Mouse (Mus musculus) kidney, adult 18-20 months (tissue): ENCODE measurements around the gene Zmym3.
A peak's percentile ranks its signal among the peaks of the same experiment; 100 is the strongest.

Source experiments
- DNase-seq: peaks from one replicate; pipeline ENCODE4 v3.0.0; 2021

Zmym3 gene

DNA sequence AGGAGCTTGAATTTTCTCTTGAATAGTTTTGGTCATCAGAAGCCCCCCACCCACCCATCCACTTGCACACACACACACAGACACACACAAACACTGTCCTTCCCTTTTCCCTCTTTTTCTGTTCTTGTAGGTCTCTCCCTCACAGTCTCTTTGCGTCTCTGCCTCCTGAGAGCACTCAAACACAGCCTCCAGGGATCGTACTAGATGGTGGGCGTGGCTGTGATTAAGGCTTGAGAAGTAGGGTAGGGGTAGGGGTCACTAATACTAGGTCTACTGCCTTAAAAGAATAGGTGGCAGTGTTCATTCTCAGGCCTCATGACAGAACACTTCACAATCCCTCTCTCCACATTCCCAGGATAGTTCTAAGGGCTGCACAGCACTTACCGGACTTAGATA lies at the start of gene Zmym3:
TSS of gene Zmym3 (minus strand) at position 150 of the 396 bp plus-strand sequence.
- no peak for DNase-seq

DNA sequence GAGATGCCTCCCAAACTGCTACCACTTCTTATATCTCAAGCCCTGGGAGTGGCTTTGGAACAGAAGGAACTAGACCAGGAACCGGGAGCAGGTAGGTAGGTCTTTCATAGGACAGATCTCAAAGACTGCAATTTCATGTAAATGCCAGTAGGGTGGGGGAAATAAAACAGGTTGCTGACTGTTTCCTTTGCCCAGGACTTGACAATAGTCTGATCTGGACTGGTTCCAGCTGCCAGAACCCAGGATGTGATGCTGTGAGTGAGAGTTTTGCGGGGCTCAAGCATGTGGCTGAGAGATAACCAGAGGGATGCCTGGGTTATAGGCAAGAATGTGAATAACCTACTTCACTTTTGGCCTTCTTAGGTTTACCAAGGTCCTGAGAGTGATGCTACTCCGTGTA lies 30.9 kb upstream of the Zmym3 start:
- no peak for DNase-seq

DNA sequence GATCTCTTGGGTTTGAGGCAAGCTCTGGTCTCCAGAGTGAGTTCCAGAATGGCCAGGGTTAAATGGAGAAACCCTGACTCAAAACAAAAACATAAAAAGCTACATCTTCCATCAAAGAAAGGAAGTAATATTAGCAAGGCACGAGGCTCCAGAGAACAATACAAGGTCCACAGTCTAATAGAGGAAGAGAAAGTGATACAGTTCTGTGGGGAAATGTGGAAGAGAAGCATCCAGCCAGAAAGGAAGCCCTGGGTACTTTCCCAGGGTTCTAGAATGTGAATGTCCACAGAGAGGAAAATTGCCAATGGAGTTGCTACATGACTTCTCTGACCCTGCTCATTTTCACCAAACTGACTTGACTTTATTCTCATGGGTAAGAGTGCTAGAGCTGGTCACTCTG lies 30.5 kb upstream of the Zmym3 start:
- no peak for DNase-seq

DNA sequence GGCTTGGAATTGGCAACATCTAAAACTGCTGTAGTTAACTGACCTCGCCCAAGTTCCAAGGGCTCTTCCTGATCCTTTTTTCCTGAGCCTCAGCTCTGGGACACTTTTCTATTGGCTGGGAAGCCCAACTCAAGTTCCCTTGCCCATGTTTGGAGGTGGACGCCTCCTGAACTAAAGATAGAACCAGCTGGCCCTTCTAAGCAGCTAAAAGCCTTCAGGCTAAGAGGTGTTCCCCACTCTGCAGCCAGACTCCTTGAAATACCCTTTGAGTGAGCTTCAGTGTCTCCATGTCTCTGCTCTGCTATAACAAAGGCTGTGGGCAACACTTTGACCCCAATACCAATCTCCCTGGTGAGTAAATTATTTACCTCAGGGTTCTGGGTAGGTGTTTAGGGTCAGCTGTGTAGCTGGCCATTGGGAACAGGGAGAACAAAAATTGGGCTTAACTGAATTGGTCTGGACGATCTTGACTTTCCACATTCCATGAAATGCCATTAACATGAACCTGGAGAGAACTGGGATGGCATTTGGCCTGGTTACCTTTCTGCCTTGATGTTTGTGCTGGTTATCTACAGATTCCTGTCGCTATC lies 28.3 kb upstream of the Zmym3 start, which contains the start of gene Itgb1bp2:
TSS of gene Itgb1bp2 (plus strand) at position 203 of the 590 bp plus-strand sequence.
- peak; percentile 10 for DNase-seq

DNA sequence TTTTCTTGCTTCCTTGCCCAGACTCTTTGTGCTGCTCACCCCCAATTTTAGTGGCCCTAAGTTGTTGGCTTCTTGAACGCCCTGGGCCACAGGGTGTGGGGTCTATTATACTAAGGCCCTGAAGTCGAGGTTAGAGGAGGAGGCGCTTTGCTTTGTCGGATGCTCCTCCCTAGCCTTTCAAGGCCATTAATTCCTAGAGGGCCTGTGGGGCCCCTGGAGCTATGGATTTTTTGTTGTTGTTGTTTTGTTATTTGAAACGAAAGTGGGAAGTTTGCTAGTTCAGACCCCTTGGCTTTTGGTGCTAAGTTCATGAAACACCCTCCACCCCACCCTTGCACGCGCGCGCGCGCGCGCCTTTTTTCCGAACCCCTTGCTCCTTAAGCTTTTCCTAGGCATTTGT lies 9.3 kb upstream of the Zmym3 start:
- no peak for DNase-seq

DNA sequence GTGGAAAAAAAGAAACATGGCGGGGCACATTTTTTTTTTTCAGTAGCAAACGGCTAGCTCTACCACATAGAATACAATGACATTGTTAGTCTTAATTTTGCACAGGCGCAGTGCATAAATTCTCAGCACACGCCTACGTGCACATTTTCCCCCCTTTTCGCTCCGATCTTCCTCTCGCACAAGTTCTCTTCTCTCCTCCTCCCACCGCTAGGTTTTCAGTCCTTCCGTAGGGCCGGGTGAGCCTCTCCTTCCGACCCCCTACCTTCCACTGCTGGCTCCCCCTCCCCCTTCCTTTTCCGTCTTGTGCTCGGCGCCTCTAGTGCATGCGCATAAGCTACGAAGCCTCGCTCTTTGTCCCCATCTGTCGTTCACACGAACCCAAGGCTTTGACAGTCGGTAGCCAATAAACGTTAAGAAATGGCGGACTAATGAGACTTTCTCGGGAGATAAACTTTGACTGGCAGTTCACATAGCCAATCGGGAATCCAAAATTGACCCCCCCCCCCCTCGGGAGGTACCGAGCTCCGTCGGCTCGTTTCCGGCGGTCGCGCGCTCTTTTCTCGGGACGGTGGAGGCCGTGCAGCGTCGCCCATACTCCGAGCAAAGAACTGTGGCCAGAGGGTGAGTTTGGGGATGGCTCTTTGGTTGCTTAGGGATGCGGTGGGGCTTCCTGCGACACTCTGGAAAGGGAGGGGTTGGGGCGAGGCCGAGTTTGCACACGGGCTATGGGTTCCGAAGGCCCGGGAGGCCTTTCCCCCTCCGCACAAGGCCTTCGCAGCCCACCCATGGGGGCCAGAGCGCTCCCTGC lies 8.7 kb upstream of the Zmym3 start, which contains the start of gene Nono:
TSS of gene Nono (plus strand) at position 177 of the 808 bp plus-strand sequence.
- peak; percentile 75 for DNase-seq

DNA sequence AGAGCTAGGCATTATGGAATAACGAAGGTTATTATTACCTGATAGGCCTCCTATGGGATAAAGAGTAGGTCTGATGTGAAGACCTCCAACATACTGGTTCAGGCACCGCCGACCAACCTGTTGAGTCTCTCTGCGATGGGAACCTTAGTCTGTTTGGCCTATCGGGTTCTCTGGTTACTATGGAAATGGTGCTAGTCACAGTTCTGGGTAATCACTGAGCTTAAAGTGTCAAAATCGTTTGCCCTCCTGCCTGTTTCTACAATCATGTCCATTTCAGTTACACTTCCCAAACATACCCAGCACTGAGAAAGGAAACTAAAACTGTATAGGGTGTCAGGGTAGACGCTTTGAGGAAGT lies 8.1 kb upstream of the Zmym3 start:
- DNase-seq, result no peak

DNA sequence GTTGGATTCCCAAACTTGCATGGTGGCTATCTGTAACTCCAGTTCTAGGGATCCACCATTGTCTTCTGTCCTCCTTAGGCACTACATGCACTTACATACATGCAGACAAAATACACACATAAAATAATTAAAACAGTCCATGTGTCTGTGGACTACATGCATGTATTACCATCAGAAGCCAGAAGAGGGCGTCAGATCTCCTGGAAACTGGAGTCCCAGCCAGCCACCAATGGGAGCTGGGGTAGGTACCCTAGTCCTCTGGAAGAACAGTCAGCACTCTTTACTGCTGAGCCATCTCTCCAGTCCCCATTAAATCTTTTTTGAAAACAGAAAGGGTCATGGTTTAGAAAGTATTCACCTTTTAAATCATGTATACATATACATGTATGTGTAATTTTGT lies 7.1 kb upstream of the Zmym3 start:
- no peak for DNase-seq

DNA sequence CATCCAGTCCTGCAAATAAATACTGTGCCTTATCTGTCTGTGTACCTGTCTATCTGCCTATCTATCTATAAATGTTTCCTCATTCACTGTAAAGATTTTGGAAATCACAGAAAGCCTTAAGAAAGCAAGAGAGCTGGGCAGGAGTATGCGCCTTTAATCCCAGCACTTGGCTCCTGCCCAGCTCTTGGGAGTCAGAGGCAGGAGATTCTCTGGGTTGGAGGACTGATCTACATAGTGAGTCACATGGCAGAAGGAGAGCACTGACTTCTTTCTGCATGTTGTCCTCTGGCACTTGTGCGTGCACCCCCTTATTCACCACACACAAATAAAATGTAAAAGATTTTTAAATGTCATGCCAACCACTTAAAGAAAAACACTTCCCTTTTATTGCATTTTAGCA lies 2.8 kb upstream of the Zmym3 start:
- DNase-seq, result no peak

DNA sequence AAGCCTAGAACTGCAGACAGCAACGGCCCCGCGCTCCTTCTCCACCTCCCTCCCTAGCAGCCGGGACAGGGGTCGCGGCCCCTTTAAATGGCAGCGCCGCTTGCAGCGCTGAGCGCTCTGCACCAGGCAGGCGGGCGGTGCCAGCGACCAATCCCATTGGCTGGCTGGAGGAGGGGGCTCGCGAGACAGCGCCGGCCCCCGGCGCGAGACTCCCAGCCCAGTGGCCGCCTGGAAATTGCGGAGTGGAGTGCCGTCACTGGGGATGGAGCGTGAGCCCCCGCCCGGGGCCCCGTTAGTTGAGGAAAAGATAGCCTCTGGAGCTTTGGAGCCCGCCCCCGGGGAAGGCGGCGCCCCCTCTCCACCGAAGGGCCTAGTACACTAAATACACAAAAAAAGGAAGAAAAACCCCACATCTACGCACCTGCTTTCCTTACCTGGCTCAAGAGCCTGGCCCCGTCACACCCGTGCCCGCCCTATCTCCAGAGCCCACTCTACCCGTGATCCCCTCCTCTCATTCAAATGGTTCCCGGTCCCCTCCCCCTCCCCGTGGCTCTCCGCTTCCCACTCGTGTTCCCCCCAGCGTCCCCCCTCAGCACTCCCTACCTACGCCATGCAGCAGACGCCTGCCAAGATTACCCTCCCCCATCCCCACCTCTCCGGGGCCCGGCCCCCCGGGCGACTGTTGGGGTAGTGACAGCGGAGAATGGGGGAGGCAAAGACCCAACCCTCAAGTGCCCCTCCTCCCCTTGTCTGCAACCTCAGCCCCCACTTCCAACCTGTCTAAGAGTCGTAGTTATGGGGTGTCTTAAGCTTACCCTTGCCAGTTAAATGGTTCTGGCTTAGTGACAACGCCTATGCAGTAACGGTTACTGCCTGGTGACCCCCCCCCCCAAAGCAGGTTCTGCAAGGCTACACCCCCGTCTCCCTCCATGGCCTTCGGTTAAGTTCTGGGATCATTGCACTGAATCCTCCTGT lies 637 bp downstream of the Zmym3 start:
- peak; percentile 81 for DNase-seq

DNA sequence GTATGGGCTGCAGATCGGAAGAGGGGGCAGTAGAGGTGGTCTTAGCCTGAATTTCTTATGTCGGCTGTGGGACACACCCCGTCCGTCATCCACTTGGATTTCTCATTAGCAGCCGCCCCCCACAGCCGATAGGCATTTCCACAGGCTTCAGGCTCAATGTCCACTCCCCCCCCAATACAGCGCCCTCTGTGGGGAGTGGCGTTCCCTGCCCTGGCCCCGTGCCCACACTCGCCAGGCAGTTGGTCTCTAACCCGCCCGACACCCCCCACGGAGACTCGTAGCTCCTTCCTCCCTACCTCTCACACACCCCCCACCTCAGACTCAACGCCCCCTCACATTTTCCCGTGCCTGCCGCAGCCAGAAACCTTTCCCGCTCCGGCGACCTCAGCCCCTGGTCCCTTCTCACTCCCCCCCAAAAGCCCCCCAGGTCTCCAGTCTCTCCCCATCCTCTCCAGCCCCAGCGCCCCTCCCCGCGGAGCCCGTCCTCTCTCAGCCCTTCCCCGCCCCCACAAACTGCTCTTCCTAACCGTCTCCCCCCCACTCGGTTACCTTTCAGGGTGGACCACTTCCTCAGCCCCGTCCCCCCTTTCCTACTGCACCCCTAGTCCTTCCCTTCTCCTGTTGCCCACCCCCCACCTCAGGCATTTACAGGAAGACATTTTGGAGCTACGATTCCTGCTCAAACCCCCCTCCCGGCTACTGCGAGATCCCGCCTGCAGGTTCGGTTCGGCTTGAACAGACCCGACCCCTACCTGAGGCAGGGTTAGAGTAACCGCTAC lies 1.5 kb downstream of the Zmym3 start:
- peak; percentile 57 for DNase-seq

DNA sequence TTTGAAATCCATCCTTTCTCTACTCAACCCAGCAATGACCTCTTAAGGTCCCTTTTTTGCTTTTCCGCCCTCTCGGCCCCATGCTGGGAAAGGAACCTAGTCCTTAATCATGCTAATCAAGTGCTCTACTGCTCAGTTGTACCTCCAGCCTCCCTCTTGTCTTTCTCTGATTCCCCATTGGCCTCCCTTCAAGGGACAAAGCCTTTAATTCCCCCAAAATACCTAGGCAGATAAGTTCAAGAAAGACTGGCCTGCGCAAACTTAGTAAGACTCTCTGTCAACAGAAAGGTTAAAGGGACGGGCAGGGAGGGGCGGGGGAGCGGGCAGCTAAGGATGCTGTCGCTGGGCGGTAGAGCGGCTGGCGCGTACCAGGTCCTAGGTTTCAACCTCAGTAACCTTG lies 24.2 kb downstream of the Zmym3 start:
- DNase-seq, result no peak

DNA sequence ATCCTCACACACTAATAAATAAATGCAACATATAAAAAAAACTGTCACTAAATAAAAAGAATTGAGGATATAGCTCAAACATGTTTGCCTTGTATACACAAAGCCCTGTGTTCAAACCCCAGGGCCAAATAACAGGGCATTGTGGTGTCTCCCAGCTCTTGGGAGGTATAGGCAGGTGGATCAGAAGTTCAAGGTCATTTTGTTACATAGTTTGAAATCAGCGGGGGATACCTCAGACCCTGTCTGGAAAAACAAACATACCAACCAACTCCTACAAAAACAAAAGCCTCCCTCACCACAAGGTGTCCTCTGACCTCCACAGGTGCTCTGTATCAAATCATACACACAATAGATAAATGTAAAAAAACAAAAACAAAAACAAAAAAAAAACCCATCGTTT lies 26.3 kb downstream of the Zmym3 start:
- DNase-seq, result no peak

DNA sequence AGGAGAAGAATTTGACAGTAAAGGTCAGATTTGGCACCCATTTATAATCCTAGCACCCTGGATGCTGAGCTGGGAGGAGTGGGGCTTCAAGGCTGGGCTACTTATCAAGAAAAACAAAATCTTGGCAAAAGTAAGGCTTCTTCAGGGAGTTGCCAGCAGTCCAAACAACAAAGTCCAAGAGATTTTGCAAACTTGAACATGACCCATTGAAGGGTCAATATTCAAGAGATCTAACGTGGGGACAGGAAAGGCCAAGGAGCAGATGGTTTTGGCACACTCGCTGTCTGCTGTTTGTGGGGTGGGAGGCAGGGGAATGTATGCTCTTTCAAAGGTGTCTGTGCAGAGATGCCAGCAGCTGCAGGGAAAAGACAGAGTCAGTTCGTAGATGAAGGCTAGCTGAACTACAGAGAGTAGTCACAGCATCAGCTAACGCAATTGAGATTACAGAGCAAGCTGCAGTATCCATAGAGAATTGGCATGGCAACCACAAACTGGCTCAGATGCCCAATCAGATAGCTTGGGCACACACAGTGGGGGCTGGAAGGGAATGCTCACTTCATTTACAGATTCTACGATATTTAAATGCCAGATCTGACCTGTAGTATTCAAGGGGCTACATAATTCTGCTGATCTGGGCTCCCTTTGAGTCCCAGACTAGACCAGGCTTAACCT lies 31.6 kb downstream of the Zmym3 start:
- no peak for DNase-seq

DNA sequence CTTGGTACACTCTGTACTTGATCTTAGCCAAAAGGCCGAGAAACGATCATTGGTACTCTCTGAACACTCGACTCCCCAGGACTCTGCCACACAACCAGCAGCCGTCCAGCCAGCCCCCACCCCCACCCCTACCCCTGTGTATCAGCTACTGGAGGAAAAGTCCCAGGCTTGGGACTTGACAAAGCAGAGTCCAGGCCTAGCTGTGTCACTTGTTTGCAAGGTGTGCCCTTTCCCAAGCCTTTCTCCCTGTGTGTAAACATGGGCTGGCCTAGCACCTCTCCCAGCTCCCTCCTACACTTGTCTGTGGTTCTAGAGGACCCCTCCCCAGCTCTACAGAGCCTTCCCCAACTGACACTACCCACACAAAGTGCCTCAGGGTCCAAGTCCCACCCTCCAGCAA lies 34.4 kb downstream of the Zmym3 start:
- no peak for DNase-seq

DNA sequence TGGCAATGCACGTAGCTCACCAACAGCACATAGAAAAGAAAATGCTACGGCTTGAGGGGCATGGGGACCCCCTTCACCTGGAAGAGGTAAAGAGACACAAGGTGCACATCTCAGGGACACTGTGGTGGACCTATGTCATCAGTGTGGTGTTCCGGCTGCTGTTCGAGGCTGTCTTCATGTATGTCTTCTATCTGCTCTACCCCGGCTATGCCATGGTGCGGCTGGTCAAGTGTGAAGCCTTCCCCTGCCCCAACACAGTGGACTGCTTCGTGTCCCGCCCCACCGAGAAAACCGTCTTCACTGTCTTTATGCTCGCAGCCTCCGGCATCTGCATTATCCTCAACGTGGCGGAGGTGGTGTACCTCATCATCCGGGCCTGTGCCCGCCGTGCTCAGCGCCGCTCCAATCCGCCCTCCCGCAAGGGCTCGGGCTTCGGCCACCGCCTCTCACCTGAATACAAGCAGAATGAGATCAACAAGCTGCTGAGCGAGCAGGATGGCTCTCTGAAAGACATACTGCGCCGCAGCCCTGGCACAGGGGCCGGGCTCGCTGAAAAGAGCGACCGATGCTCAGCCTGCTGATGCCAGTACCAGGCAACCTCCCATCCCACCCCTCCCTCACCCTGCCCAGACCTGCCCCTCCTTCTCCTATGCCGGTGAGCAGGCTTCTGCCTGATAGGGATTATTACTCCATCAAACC lies 36.1 kb downstream of the Zmym3 start:
- DNase-seq, result no peak

DNA sequence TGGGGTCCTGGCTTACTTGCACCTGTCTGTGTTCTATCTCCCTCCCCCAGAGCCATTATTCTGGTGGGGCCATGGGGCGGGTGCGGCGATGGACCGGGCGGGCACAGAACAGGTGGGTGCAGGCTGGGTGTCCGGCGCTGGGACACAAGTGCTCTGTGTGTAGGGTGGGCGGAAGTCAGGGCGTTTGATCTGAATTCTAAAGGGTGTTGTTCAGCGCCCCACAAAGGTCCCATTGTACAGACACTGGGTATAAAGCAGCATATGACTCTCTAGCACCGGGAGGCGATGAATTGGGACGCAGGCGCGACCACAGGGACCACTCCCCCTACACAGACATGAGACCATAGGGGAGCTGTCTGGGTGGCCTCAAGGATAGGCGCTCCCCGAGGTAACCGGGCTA lies 37.2 kb downstream of the Zmym3 start:
- DNase-seq, result no peak

DNA sequence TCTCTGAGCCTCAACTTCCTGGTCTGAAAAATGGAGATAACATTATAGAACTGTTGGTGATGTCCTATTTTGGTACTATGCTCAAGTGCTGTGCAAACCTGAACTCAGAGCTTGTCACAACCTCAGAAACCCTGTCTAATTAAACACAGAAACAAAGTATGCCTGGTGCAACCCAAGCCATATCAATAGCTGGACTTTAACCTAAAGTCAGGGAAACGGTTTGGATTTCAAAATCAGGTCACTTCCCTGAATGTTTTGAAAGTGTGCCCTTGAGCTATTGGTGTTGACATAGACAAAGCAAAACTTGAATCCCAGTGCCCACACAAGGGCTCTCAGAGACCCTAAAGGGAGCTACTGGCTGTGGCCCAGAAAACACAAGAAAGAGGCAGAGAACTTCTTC lies 40.9 kb downstream of the Zmym3 start:
- DNase-seq, result no peak

DNA sequence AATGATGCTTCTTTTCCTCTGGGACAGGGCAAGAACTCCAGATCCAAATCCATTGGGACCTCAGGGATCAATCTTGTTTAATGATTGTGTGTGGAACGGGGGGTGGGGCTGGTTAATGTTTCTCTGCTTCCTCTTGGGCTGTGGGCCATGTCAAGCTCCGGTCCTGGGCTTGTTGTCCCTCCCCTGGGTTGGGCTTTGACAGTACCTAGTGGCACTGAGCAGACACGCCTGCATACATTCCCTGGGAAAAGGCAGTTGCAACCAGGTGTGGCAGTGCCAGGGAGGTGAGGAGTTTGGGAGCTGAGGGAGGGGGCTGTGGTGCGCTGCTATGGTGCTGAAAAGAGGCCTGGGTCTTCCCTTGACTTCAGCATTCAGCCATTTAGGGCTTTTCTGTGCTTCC lies 43.6 kb downstream of the Zmym3 start:
- peak; percentile 70 for DNase-seq

DNA sequence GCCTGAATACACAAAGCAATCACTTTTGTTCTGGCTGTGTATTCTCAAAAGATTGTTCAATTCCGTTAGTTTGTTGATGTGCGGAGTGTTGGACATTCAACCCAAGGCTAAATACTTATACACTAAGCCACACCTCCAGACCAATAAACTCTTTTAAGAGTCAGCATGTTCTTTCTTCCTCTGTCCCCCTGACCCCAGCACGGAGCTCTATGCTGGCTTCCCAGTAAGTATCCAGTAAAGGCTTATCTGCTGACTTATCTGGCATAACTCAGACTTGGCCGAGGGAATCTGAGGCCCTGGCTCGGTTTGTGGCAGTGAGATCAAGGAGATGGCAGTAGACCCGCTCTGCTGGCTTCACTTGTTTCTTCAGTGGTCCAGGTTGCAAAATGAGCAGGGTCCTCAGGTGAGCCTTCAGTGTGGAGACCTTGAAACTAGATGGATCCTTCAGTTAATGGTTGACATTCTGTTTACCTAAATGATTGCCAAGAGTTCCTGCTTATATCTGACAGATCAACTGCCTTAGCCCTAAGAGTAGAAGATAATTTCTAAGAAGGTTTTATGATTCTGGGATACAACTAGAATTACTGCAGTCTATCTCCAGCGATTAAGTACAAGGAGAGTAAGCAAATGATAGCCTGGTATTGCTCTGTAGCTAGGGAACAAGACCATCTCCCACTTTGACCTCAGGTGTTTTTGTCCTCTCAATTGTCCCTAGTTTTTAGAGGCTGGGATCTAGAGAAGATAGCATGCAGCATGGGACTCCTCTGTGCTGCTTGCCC lies 44.3 kb downstream of the Zmym3 start, which contains the start of gene Gjb1:
TSS of gene Gjb1 (plus strand) at position 189 of the 779 bp plus-strand sequence.
- DNase-seq, result no peak
